ENCODE assay signal across 9 mouse cellular contexts in genomic region chr10:69218458-69219288, GRCm38 (mm10). TPM values are rescaled to one million over a fixed set of nuclear protein-coding genes. Genes with fewer than 3 reads are reported as not detected.
DNase-seq lines count a peak whose midpoint lies in the region; ATAC-seq lines count a peak whose summit lies in the region.
"Had no signal": no experiment of that assay in that cellular context is flagged by ENCODE, and none has a peak within 500 bp of the region (broad histone marks: within the 10 kb centered on the region; RNA-seq: fewer than 3 reads in every experiment).

No protein-coding gene starts in this region.

- peaks cover 49% of the 10 kb centered on the region for H3K4me1 ChIP-seq in heart, embryonic 13.5 days
- peaks cover 8% of the 10 kb centered on the region for H3K4me1 ChIP-seq in midbrain, embryonic 14.5 days (ENCODE audit: control insufficient read depth, insufficient read depth, low read length)

- no peak overlapping the region for H3K4me3 ChIP-seq in heart, embryonic 13.5 days
- H3K4me3 ChIP-seq in midbrain, embryonic 14.5 days (replicated peaks; ENCODE audit: low read depth, low read length) = no peak overlapping the region
- H3K4me3 ChIP-seq: myocyte had no signal

- H3K9ac ChIP-seq in heart, embryonic 13.5 days = no peak overlapping the region
- no peak overlapping the region for H3K9ac ChIP-seq in midbrain, embryonic 14.5 days (replicated peaks; ENCODE audit: low read length)

- H3K4me2 ChIP-seq in heart, embryonic 13.5 days = no peak overlapping the region
- H3K4me2 ChIP-seq in midbrain, embryonic 14.5 days (ENCODE audit: low read length) = no peak overlapping the region

- H3K27me3 ChIP-seq in heart, embryonic 13.5 days (replicated peaks) = no peaks in the 10 kb centered on the region
- no peaks in the 10 kb centered on the region for H3K27me3 ChIP-seq in midbrain, embryonic 14.5 days (ENCODE audit: control insufficient read depth, insufficient read depth, low read length)

- H3K27ac ChIP-seq in heart, embryonic 13.5 days (replicated peaks) = peak overlapping the region; percentile 22
- no peak overlapping the region for H3K27ac ChIP-seq in midbrain, embryonic 14.5 days (replicated peaks; ENCODE audit: low read depth, low read length)

- peaks cover 52% of the 10 kb centered on the region for H3K36me3 ChIP-seq in heart, embryonic 13.5 days
- peaks cover 14% of the 10 kb centered on the region; the same call in 1 of the 2 replicates for H3K36me3 ChIP-seq in midbrain, embryonic 14.5 days (ENCODE audit: control insufficient read depth, insufficient read depth, low read length)

- WGBS in heart, embryonic 13.5 days = 38% methylated on average over 14 of the region's 14 CpGs
- WGBS in midbrain, embryonic 14.5 days = 93% methylated on average over 14 of the region's 14 CpGs

- no peaks in the 10 kb centered on the region for H3K9me3 ChIP-seq in heart, embryonic 13.5 days
- no peaks in the 10 kb centered on the region for H3K9me3 ChIP-seq in midbrain, embryonic 14.5 days (ENCODE audit: control insufficient read depth, low read length)

- ATAC-seq in heart, embryonic 13.5 days (ENCODE audit: extremely low read depth, insufficient number of reproducible peaks, low FRiP score, low TSS enrichment) = no peak
- 0 out of 2 replicates have a peak, but pooled peaks have one; percentile 19 for ATAC-seq in megakaryocyte progenitor cell, adult 5-6 weeks (replicated peaks; ENCODE audit: poor library complexity)
- no peak for ATAC-seq in midbrain, embryonic 14.5 days (ENCODE audit: low FRiP score, low TSS enrichment)

- intact Hi-C loops in left cerebral cortex, postnatal 14 days (cut with DNase I) = no loop called here

- peak; percentile 74 for DNase-seq in gastrocnemius, adult 18-20 months (ENCODE audit: low spot score)
- no peak for DNase-seq in gastrocnemius, postnatal 10 days
- peak; percentile 79 to 92 for DNase-seq in kidney, postnatal 36 days
- DNase-seq in midbrain, embryonic 14.5 days = no peak
- no peak for DNase-seq in frontal cortex, postnatal 14 days (ENCODE audit: low spot score in 2 of 2)
- no peak for DNase-seq in left cerebral cortex, postnatal 14 days (ENCODE audit: low spot score in 2 of 2)

RNA-seq across cellular contexts. Expression of gene A930033H14Rik, which starts 5.8 kb away (rescaled TPM):
- 1 to 10 TPM; 4.4 to 4.8 TPM for total RNA-seq in gastrocnemius, adult 18-20 months (2021)
- 1 to 10 TPM; 3.3 to 6.2 TPM for total RNA-seq in gastrocnemius, postnatal 10 days (2021)
- polyA plus RNA-seq in heart, embryonic 13.5 days (2015; fragmentation: Nextera tagmentation; extraction: Ambion mirVana) = 1.6 TPM in 2 replicates
- total RNA-seq in megakaryocyte progenitor cell, adult 5-6 weeks (2015) = 2.9 and 3.0 TPM in 2 replicates
- 1.6 and 1.7 TPM in 2 replicates for total RNA-seq in megakaryocyte progenitor cell, adult 5-6 weeks (2017)
- 1.1 and 1.3 TPM in 2 replicates for polyA plus RNA-seq in midbrain, embryonic 14.5 days (2014; fragmentation: Nextera tagmentation; extraction: Ambion mirVana)
- 1 to 10 TPM; 4.1 to 4.3 TPM for total RNA-seq in left cerebral cortex, postnatal 14 days (2021)

Comparison
In these comparisons a context has a peak if more than half of its experiments do, and no peak if none do; other contexts are left out.
1. DNase-seq: peak in gastrocnemius, adult 18-20 months (single experiment) and kidney, postnatal 36 days (2 of 2); none in gastrocnemius, postnatal 10 days (single experiment), midbrain, embryonic 14.5 days (single experiment), frontal cortex, postnatal 14 days (0 of 2) and left cerebral cortex, postnatal 14 days (0 of 2).